Mouse (Mus musculus): ENCODE results near the gene Atrnl1.
"Not testable (repeated sequence)": the region's sequence is repeated elsewhere in the genome, so short reads cannot be mapped to it uniquely, and the experiment has no call there.

Gene Atrnl1

DNA sequence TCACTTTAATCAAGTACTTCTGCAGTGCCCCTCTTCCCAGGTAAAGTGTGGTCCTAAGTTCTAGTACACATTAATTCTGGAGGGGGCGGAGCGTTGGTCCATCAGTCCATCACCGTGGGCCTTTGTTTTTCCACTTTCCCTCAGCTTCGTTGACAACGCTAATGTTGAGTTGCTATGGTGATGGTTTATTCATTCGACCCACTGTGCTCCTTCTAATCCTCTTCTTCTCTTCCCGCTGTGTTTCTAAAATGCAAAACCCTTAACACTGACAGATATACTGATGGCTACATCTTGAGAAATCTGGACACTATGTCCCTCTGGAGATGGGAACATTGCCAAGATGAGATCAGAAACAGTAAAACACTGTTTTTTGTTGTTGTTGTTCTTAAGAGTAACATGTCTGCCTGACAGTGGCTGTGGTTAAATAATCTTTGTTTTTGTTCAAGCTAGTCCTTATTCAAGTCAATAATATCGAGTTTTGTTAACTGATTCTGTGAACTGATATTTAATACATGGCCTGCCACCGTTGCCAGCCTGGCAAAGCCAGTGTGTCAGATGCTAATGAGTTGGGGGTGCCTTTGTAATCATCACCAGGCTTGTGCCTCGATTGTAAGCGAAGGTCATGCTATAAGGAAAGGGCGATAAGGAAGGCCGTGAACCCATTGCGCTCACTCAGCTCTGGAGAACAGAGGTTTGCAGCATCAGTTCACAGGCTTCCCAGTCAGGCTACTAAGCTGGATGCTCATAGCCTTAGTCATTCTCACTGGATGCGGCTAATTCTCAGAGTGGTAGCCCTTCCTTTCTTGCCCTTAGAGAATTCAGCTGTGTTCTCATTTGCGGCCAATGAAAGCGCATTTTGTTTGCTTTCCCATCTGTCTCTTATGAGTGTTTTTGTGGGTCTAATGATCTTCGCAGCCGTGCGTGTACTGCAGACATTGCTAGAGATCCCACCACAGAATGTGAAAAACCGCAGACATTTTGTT lies 375.4 kb downstream of the Atrnl1 start:
- DNase-seq = no peak

DNA sequence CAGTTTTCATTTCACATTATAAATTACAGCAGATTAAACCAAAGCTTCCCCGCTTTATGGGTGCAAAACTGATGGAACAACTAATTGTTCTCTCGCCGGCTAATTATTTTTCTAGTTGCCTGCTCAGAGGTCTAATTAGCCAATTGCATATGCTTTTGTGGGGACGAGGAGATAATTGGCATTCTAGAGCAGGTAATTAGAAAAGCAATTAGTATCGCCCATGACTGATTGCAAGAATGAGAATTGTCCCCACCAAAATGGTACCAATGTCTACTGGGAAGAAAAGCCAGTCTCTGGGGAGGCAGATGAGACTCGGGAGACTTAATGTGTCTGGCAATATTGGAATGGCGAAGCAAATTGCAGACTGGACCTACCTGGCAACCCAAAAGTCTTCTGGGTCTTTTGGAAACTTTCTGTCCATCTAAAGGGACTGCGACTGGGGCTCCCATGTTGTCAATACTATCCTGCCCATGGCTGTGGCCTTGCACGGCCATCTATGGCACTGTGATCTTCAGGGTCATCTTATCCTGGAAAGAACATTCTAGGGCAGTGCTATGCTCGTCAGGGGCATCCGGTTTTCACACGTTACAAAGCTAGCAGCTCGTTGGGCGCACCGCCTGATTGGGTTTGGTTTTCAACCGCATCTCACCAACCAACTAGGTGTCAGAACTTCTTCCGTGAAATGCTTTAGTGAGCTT lies 377.0 kb downstream of the Atrnl1 start:
- no peak for DNase-seq

DNA sequence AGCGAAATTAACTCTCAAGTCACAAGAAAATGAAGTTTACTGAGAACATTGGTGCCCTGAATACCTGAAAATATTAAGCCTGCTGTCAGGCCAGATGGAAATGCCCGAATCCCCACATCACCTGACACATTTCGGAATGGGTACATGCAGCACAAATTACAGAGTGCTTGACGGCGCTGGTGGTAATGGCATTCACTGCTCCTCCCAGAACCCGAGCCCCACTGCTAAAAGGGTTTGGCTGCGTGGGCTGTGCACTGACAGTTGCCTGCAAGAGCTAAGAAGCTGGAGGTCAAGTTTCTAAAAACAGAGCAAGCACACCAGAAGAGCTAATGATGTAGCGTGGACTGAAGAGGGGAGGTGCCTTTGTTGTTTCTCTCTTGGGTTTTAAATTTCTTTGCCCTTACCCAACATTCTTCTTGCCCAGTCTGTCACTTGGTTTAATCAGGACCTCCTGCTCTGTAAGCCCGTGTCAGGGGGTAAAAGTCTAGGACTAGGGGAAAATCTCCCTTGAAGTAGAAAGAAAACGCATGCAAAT lies 377.8 kb downstream of the Atrnl1 start:
- DNase-seq = no peak

DNA sequence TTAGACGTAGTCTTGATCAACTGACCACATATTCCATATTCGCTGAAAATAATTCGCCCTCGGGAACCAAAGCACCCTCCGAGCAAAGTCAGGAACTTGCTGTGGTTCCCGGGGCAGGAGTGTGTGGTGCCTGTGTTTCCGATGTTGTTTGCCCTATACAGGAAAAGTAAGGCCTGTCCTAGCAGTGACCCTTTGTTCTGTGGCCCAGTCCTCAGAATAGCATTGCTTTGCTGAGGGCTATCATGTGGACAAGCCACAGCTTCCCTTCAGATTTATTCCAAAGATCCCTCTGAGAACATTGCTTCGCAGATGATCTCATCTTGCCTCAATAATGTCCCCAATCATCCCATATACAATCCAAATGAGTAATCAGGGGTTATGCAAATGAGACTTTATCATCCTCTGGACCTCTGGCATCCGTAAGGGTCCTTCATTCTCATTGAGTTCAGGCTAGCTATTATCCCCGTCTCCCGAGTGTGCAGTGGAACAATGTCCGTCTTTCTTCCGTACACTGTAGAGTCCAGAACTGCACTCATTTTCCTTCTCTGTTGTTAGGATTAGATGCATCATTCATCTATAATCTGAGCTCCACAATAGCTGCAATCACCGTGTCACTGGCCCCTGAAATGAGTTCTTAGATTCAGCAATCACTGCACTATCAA lies 380.4 kb downstream of the Atrnl1 start:
- DNase-seq = no peak

DNA sequence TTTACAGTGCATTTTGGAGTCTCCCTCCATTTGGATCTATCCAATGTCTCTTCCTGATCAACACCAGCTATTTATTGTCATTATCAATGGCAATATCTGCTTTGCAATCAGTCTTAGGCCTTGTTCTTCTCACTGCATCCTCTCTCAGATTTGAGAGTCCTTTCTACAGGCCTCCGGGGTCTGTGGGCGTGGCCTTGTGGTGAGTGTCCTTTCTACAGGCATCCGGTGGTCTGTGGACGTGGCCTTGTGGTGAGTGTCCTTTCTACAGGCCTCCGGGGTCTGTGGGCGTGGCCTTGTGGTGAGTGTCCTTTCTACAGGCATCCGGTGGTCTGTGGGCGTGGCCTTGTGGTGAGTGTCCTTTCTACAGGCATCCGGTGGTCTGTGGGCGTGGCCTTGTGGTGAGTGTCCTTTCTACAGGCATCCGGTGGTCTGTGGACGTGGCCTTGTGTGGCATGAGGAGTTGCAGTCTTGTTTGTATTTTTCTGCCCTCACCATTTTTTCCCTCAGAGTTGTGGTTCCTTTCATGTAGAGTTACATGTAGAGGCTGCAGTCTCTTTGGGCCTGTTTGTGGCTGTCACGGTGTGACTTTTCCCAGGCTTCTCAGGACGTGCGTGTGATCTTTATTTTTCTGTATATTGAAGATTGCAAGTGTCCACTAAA lies 383.5 kb downstream of the Atrnl1 start:
- not testable (repeated sequence) for DNase-seq

DNA sequence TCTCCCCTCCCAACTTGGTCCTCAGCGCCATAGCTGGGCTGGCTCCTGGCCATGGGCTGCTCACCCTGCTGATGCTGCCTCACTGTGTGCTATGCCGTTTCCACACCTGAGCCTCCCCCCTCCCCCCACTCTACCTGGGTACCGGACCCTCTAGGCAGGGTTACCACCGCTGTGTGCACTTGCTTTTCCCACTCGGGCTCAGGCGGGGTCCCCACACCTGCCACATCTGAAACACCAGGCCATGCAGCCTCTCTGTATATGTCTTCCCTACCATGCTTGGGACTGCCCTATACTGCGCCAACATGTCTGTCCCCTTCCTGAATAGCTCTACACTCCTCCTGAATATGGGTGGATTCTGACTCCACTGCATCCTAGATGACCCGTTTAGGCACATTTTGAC lies 384.2 kb downstream of the Atrnl1 start:
- no peak for DNase-seq

DNA sequence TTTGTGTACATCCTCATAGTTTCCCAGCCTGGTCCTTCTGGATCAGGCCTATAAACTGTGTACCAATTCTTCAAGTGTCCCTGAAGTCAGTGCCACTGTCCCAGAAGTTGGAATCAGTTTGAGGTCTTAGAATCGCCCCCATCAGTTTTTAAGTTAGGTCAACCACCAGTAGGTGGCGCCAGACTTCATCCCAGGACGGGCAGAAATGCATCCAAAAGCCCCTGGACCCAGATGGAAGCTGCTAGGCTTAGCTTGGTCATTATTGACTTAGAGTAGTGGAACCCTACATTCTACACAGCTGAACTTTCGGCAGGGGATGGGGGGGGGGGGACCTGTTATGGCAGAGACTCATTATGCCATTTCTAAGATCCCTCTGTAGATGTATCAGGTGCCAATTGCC lies 387.1 kb downstream of the Atrnl1 start:
- no peak for DNase-seq

DNA sequence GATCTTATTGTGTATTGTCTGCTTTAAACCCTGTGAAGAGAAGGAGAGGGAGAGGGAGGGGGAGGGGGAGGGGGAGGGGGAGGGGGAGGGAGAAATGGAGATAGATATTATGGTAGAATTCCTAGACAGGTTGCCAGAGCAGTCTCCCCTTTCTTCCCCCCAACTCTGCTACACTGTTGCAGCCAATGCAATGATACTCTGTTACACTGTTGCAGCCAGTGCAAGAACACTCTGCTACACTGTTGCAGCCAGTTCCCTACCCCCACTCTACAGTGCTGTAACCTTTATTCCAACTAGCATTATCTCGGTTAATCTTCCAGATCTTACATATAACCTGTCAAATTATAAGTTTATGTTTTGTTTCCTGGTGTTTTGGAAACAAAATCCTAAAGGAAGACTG lies 400.8 kb downstream of the Atrnl1 start:
- no peak for DNase-seq

DNA sequence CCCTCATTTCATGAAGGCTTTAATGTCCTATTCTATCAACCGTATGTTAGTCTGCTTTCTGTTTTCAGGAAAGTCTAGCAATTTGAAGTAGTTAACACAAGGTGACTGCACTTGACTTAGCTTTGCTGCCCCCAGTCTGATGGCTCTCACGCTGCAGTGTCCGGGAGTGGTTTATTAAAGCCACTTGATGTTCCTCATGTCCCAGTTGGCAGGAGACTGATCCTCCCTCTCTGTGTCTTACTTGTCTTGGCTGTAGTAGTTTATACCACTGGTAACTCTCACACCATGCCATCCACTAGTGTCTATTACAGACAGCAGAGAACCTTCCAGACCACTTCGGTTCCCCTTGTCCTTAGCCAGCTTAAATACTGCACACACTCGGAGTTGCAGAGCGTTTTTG lies 404.9 kb downstream of the Atrnl1 start:
- no peak for DNase-seq

DNA sequence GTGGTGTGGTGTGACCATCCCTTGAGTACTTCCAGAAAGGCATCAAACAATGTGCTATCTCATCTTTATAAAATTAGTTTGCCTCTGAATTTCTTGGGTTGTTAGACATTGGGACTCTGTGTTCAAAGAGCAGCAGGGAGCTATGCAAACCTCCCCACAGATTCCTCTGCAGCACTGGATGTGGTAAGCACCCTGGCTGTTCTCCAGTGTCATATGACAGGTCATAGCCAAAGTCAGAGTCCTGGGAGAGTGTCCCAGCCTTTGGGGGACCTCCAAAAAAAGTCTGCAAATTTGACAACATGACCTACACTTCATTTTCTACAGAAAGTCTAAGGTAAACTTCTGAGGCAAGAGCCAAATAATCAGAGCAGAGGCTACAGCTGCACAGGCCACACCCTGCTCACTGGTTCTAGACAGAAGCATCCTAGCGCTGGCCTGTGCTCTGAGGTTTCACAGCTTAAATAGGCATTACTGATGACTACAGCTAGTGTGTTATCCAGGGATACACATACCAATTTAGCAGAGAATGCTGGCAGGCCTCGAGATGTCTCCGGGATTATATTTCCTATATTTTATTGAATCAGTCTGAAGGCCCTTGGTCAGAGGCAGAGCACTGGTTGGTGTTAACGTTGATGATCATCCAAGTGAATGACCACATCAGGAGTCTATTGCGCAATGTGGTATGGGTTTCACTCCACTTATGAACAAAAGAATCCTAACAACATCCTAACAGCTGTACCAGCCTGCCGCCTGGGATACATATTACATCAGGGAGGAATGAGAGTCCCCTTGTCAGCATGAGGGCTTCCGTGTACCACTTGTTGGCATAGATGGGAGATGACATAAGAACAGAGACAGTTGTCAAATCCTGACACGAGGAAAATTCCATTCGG lies 406.0 kb downstream of the Atrnl1 start:
- DNase-seq = peak; percentile 69

DNA sequence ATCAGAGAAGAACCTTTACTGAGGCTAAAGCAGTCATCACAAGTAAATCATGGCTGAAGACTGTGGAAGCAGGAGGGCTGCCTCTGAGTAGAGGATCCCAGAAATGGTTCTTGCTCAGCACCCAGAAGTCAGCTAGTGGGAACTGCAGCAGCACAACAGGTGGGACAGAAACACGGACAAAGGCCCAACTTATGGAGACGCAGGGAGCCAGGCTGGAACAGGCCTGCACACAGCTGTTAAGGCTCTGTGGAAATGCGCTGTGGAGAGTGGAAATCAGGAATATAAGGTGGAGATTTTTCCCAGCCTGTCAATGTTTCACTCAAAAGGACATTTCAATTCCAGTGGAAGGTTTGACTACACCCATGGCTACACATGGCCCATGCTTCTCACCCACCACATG lies 406.6 kb downstream of the Atrnl1 start:
- DNase-seq = no peak

DNA sequence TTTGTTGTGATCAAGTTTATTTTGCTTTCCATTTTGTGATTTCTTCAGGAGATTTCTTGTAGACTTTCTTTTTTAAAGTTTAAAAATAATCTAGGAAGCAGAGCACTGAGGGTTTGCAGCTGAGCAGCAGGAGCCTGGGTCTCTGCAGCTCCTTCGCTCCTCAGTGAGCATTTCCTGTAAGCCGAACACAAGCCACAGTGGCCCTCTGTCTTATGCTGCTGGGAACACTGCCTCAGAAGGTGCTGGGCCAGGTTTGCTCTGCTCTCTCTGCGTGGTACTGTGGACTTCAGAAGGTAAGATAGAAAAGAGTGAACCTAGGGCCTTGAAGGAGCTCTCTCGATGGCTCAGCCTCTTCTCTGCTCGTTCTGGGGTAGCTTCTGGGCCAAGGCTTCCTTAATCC lies 407.9 kb downstream of the Atrnl1 start:
- DNase-seq = no peak

DNA sequence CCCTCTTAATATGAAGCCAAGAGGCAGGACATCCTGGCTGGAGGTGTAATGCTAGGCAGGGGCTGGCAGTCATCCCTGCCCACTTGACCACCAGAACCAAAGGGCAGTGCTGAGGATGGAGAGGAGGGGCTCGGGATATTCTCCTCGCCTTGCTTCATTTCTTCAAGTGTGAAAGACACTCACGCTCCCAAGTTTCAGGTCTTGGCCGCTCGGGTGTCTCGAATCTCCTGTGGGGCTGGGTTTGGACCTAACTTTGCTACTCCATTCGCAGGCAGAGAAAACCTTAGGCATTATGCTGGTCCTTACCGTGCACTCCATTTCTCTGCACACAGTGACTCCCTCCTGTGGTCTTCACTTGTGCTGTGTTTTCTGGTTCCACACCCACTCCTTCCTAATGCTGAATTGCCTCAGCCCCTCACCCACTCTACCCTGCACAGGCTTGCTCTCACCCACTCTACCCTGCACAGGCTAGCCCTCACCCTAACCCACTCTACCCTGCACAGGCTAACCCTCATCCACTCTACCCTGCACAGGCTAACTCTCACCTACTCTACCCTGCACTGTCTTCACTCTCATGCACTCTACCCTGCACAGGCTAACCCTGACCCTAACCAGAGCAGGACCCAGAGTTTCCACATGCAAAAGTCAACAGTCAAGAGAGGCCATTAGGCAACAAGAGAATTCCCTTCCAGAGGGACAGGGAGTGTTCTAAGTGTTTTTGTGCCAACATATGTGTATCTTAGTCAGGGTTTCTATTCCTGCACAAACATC lies 410.9 kb downstream of the Atrnl1 start:
- DNase-seq = no peak

DNA sequence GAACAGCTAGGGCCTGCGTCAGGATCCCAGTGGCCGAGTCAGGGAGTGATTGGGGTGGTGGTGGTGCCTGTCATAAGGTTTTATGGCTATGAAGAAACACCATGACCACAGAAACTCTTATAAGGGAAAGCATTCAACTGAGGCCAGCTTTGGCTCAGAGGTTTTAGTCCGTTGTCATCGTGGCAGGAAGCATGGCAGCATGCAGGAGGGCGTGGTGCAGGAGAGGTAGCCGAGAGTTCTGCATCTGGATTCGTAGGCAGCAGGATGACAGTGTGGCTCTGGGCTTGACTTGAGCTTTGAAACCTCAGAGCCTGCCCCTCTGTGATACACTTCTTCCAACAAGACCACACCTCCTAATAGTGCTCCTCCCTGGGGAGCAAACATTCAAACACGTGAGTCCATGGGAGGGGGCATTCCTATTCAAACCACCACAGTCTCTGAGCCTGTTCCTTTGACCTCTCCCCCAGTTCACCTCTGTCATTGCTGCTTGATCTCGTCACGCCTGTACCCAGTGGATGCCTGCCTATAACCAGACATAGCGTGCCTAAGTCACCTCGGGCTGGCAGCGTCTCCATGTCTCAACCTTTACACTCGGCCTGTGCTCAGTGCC lies 412.5 kb downstream of the Atrnl1 start:
- no peak for DNase-seq

DNA sequence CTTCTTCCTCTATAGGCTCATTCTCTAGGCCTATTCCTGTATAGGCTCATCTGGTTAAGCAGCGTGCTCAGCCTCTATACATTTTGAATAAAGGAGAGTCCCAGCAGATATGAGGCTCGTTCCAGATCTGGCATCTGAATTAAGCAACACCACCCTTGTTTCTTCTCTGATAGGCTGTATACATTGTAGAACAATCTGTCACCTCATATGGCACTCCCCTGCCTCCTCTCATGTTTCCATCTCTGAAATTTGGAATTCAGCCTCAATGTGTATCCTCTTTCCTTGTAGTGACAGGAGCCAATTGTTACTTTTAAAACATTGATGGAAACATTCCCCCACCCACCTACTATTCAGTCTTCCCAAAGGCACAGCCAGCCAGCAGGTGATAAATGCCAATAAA lies 414.2 kb downstream of the Atrnl1 start:
- peak; percentile 48 for DNase-seq

DNA sequence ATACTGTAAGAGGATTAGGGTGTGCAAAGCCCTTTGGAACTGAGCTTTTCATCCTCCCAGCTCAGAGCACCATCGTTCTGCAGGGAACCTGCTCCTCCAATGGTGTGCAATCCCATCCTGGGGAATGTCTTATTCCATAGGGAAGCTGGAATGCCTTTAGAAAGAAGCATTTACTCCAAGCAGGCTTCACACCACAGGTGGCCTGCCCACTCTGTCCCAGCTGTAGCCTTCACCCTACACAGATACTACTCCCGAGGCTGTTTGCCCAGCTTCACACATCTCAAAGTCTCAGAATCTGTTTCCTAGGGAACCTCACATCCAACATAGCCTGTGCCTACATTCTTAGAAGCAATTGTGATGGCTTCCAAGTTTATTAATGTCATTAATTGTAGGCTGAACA lies 418.8 kb downstream of the Atrnl1 start:
- peak; percentile 54 for DNase-seq

DNA sequence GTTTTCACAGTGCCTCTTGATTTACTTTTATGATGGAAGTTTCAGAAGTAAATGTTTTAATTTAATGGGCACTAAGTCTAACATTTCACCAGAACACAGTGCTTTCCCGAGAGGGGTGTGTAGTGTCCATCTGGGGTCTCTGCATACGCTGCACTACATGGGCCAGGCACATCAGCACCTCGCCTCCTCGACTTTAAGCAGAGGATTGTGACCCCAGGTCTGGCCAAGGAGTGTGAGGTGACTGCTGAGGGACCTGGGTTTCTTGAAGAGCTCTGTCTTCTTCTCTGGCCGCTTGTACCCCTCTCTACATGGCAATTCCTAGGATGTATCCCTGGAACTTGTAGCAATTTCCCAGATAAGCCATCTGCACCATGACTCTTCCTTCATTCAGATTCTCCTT lies 422.4 kb downstream of the Atrnl1 start:
- DNase-seq = no peak

DNA sequence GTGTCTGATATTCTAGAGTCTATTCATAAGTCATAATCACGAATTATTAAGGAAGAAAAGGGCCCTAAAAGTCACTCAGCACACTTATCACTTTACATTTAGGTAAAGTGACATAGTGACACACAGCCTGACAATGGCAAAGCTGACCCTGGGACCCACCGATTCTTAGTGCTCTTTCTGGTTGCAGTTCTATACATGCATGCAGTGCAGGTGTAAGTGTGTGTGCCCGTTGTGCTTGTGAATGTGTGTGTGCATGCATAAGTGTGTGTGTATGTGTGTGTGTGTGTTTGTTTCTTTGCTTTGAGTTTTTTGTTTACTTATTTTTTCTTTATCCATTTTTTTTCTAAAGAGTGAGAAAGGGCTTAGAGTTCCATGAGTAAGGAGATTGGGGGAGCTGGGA lies 425.3 kb downstream of the Atrnl1 start:
- no peak for DNase-seq

DNA sequence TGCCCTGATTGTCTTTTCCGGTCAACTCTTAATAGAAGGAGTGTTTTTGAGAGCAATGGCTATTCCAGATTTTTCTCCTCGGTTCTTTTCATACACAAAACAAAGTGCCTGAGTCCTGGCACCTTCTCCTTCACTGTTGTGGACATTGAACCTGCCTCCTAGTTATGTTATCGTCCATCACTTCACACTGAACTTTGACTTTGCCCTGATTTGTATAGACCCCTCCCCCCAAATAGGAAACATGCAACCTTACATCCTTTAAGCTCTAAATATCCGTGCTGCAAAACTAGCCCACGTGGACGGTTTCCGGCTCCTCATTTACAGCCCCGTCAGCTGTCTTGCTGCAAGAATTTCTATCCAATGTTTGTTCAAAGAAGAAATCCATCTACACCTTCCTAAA lies 432.3 kb downstream of the Atrnl1 start:
- DNase-seq = no peak

DNA sequence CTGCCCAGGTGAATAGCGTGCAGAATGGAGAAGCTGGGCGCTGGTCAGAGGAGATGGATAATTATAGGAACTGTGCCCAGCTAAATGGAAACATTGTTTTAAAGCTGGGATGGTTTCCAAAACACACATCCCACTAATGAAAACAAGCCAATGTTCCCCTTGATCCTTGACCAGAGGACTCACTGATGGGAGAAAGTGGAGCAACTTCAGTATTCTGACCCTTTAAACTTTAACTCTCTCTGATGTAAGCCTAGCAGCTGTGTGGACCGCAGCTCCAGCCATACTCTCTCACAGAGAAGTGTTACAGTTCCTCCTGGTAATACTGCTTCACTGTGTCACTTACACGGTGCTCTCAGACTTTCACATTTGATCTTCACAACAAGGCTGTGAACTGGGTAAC lies 432.7 kb downstream of the Atrnl1 start:
- no peak for DNase-seq

DNA sequence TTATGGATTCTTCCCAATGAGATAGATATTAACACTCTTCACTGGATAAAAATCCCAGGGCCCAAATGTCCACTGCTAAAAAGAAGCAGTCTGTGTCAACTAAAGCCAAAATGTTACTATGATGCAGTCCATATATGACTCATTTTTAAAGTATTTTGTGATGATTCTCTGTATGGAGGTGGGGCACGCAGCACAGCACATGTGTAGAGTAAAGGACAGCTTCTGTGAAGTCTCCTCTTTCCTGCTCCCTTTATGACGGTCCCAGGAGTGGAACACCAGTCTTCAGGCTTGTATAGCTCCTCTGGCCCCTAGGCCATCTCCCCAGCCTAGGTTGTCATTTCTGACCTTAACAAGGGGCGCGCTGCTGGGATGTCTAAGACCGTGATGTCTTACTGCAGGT lies 434.0 kb downstream of the Atrnl1 start:
- DNase-seq = no peak
